Mouse (Mus musculus): ENCODE data around the gene Brix1.
"Not testable (repeated sequence)": the region's sequence is repeated elsewhere in the genome, so short reads cannot be mapped to it uniquely, and the experiment has no call there.

Gene Brix1

GRCm38 (mm10) chr15:10485484-10486364 is at the start of gene Brix1, which contains the start of gene Rad1:
Gene Brix1, minus strand, starts transcription at chr15:10485947.
Gene Rad1, plus strand, starts transcription at chr15:10486018.
- peak; percentile 99 for DNase-seq (ENCODE audit: low read depth, low spot score)

GRCm38 (mm10) chr15:10534591-10534990 is 48.8 kb upstream of the Brix1 start:
- no peak for DNase-seq (ENCODE audit: low read depth, low spot score)

GRCm38 (mm10) chr15:10533361-10533760 is 47.6 kb upstream of the Brix1 start:
- not testable (repeated sequence) for DNase-seq (ENCODE audit: low read depth, low spot score)

GRCm38 (mm10) chr15:10531352-10531751 is 45.6 kb upstream of the Brix1 start:
- no peak for DNase-seq (ENCODE audit: low read depth, low spot score)

- DNase-seq (ENCODE audit: low read depth, low spot score), result no peak
Observed at GRCm38 (mm10) chr15:10525896-10526295, 40.1 kb upstream of the Brix1 start.

GRCm38 (mm10) chr15:10515166-10515565 is 29.4 kb upstream of the Brix1 start:
- DNase-seq (ENCODE audit: low read depth, low spot score), result no peak

- DNase-seq (ENCODE audit: low read depth, low spot score), result no peak
Observed at GRCm38 (mm10) chr15:10506099-10506498, 20.4 kb upstream of the Brix1 start.

GRCm38 (mm10) chr15:10500838-10501719 is 15.3 kb upstream of the Brix1 start:
- DNase-seq (ENCODE audit: low read depth, low spot score), result peak; percentile 65

- no peak for DNase-seq (ENCODE audit: low read depth, low spot score)
Observed at GRCm38 (mm10) chr15:10500035-10500434, 14.3 kb upstream of the Brix1 start.

- no peak for DNase-seq (ENCODE audit: low read depth, low spot score)
Observed at GRCm38 (mm10) chr15:10499593-10499992, 13.8 kb upstream of the Brix1 start.

GRCm38 (mm10) chr15:10496696-10497095 is 10.9 kb upstream of the Brix1 start:
- DNase-seq (ENCODE audit: low read depth, low spot score), result not testable (repeated sequence)

- DNase-seq (ENCODE audit: low read depth, low spot score), result no peak
Observed at GRCm38 (mm10) chr15:10495944-10496343, 10.2 kb upstream of the Brix1 start.

GRCm38 (mm10) chr15:10490101-10490500 is 4.4 kb upstream of the Brix1 start:
- peak; percentile 27 for DNase-seq (ENCODE audit: low read depth, low spot score)

GRCm38 (mm10) chr15:10487246-10487645 is 1.5 kb upstream of the Brix1 start:
- no peak for DNase-seq (ENCODE audit: low read depth, low spot score)

- DNase-seq (ENCODE audit: low read depth, low spot score), result no peak
Observed at GRCm38 (mm10) chr15:10486365-10486839, 655 bp upstream of the Brix1 start.

GRCm38 (mm10) chr15:10470941-10471340 is 14.8 kb downstream of the Brix1 start:
- no peak for DNase-seq (ENCODE audit: low read depth, low spot score)

- DNase-seq (ENCODE audit: low read depth, low spot score), result peak; percentile 93
Observed at GRCm38 (mm10) chr15:10470151-10470831, 15.5 kb downstream of the Brix1 start, which contains the start of gene Dnajc21. Gene Dnajc21, minus strand, starts transcription at chr15:10470516.

- peak; percentile 42 for DNase-seq (ENCODE audit: low read depth, low spot score)
Observed at GRCm38 (mm10) chr15:10469641-10470150, 16.1 kb downstream of the Brix1 start.

- no peak for DNase-seq (ENCODE audit: low read depth, low spot score)
Observed at GRCm38 (mm10) chr15:10468761-10469160, 17.0 kb downstream of the Brix1 start.

- DNase-seq (ENCODE audit: low read depth, low spot score), result no peak
Observed at GRCm38 (mm10) chr15:10464678-10465077, 21.1 kb downstream of the Brix1 start.

GRCm38 (mm10) chr15:10463555-10463954 is 22.2 kb downstream of the Brix1 start:
- DNase-seq (ENCODE audit: low read depth, low spot score), result peak; percentile 70
